Mouse (Mus musculus) right cerebral cortex, postnatal 25 days (tissue): ENCODE results near the gene Tuba1c.

ENCODE experiments used
- DNase-seq: peaks from one replicate; pipeline ENCODE4 v3.0.0; 2022

Gene Tuba1c

DNA sequence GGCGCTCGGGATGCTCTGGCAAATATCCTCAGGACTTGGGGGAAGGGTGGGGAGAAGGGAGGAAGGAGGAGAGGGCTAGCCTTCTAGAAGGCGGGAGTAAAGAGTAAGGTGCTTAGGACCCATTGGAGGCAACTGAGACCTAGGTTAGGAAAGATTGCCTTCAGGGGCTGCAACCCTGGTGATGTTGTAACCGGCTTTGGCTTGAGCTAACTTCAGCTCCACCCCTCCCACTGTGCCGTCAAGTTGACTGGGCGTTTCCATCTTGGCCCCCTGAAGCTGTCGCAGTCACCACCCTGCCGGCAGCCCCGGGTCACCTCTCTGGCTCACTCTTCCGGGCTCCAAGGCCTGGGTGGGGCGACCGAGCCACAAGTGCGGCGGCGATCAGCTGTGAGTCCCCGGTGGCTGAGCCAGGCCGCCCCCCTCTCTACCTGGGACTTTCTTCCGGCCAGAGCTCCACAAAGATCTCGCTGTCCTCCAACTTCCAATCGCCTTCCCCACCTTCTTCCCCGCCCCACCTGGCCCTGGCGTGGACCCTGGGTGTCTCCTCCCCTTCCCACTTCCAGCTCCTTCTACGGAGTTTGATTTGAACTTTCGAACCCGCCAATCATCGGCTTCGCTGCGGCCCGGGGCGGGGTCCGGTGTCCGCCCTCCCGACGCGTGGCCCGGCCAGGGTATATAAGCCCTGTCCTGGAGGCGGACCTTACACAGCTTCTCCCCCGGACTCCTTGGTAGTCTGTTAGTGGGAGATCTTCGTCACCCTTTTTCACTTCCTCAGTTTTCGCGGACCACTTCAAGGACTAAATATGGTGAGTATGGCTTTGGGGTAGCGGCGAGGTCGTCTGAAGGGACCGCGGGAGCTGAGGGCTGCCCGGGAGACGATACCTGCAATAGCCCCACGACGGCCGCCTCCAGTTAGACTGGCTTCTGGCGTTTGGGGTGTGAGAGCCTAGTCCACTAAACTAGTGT is at the start of gene Tuba1c:
Gene Tuba1c, plus strand, starts transcription at position 273 of the 966 bp plus-strand sequence.
- DNase-seq: peak; percentile 28

DNA sequence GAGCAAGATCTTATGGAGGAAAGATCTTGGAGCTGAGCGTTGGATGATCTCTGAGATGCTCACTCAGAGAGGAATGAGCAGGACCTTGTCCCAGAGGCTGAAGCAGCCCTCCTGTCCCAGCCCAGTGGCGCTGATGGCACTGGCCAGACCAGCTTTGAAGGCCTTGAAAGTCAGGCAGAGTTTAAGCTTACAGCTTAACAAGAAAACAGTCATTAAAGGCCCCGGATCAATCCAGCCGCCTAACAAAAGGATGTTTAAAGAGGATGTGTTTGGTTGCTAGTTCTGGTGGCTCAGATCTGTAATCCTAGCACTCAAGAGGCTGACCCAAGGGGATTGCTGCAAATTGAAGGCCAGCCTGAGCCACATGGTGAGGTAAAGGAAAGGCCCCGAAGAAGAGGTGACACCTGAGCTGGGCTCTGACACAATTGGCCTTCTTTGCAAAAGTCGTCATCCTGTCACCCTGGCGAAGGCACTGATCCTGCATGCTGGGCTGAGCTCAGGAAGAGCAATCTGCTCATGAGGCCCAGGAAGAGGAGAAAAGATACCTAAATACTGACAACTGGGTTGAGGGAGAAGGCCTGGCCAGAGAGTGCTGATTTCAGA is 49.6 kb upstream of the Tuba1c start:
- no peak for DNase-seq

DNA sequence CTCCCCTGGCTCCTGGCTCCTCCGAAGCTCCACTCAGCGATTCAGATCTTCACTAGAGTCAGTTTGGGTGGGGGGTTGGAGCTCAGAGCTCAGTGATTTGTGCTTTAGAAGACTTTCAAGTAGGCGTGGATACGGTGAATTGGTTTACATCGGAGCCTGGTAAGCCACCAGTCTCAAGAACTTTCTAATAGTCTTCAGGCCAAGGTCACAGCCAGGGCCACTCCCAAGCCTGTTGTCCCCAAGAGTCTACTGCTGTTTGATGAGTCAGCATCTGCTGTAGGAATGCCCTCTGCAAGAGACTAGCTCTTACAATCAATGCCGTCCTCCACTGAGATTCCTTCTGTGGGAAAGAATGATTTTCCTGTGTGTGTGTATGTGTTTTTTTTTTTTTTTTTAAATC is 47.6 kb upstream of the Tuba1c start:
- no peak for DNase-seq

DNA sequence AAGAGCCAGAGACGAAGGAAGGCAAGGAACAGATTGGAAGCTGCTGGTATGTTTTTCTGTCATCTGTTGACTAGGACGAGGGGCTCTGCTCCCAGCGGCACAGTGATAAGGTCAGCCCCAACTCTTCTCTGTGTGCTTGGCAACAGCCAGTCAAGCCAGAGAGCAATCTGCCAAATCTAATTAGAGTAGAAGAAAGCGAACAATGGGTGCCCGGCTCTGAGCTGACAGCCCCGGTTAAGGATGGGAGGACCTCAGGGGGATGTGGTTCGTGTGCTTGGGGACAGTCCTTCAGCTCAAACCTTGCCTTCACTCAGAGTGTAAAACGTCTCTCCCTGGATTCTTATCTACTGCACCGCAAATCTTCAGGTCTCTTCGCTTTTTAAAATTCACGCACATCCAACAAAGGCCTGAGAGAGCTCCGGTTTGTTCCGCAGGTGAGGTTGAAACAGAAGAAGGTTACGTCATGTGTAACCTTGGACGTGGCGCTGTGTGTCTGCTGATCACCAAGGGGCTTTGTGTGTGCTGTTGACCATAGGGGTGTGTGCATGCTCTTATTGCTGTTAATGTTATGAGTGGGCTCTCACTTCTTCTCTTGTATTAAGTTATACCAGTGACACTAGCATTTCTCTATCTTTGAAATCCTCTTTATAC is 46.1 kb upstream of the Tuba1c start:
- peak; percentile 20 for DNase-seq

DNA sequence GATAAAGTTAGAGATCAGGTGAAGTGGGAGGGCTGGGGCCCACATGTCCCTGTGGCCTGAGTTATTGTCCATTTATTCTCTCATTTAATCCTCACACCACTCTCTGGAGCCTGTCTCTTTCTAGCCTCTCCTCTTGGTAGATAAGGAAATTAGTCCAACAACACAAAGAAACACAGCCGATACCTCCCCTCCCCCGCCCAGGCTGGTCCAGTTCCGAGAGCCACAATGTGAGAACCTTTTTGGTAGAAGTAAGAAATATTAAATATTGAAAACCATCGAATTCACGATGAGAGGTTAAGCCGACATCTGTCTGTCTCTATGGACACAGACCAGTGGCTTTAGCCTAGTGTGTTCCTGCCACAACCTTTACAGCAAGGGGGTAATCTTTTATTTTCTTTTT is 45.0 kb upstream of the Tuba1c start:
- no peak for DNase-seq

DNA sequence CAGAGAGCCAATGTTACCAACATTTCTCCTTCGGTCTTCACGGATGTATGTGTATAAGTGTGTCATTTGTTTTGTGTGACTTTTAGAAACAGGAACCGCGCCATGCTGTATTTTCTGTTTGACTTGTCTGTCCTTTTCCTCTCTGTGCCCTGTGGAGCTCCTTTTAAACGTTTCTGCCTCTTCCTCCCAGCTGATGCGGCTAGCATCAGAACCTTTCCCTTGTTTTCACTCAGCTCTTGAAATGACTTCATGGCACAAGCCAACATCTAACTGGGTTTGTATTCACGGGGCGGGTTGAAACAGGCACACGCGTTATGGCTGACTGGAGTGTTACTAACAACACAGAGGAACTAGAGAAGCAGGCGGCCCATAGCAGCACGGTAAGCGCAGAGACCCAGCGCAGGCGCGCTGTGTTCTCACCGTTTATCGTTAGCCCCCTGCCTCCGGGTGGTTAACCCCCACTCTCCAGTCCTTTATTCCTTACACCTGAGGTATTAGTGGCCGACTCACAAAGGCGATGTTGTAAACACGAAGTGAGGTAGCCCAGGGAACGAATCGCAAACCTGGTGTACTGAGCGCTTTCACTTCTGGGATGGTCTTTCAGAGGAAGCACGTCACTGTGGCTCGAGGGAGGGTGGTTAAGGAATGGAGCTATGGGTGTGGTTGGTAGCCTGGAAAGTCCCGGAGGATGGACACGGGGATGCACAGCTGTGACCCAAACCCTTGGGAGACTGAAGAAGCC is 44.3 kb upstream of the Tuba1c start:
- peak; percentile 81 for DNase-seq

DNA sequence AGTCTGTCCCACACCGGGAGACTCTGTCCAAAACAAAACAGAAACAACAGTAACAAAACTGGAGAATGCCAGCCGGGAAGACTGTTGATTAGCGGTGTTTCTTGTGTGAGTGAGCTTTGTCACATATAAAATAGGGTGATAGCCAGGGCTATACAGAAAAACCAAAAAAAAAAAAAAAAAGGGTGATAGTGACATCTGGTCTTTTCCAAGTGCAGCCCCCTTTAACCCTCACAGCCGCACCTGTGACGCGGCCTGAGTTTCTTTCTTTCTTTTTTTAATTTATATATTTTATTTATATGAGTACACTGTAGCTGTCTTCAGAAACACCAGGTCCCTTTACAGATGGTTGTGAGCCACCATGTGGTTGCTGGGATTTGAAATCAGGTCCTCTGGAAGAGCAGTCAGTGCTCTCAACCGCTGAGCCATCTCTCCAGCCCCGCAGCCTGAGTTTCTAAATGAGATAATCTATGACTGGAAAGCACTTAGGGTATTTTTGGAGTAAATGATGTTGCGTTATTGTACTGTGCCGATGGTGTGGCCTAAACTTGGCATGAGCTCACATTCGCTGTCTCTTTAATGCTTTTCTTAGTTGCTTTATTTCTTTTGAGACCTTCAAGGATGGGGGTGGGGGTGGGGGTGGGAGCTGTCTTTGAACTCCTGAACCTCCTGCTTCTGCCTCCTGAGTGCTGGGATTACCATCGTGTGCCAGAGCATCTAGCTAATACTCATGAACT is 43.5 kb upstream of the Tuba1c start:
- DNase-seq: no peak

DNA sequence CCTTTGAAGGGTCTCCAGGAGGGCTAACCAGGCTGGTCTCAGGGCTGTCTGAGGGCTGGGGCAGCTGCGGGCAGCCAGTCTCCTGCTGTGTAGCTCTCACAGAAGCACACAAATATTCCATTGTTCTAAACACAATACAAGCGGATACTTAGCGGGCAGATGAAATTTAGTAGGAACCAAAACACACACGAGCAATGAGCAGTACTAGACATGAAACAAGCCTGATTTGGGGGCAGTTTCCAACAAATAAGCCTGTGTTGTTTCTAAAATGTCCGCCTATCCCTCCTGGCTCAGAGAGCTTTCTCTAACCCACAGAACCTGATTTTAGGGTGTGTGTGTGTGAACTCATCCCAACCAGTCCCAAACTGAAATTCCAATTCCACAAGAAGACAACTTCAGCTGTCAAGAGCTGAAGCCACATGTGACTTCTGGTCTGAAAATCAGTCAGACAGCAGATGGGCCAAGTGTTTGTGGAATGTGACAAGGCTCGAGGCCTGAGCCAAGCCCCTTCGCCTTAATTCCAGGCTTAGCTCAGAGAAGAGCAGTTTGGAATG is 42.5 kb upstream of the Tuba1c start:
- DNase-seq: no peak

DNA sequence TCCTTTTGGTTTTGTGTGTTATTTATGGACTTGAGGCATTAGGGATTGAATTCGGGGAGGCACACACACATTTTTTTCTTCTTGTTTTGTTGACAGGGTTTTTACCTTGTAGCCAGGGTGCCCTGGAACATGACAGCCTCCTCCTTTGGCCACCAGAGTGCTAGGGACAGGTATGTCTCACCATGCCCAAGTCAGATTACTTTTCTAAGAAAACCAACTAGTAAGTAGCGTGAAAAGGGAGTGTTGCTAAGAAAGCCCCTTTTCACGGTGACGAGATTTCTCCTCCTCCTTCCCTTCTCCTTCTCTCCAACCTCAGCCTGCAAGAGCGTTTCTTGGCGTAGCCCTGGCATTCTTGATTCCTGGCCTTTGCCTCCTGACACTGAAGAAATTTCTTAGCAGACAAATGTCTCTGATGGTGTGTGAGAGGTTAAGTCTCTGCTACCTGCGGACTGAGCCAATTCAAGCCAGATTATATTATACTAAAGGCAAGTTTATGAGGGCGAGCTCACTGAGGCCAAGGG is 42.0 kb upstream of the Tuba1c start:
- DNase-seq: no peak

DNA sequence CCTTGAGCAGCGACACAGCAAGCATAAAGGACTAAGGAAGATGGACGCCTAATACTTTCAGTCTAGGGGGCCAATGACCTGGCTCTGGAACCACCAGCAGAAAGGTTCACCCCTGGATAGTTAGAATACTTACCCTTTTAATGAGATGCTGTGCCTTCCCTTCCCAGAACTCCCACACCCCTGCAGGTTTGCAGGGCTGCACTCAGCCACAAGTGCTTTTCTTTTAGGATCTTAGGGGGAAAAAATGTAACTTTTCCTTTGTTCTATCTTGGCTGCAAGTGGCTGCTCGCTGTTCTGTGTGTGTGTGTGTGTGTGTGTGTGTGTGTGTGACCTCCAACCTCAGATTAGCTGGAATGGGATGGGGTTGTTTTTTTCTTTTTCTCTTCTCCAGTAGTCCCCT is 40.9 kb upstream of the Tuba1c start:
- DNase-seq: no peak

DNA sequence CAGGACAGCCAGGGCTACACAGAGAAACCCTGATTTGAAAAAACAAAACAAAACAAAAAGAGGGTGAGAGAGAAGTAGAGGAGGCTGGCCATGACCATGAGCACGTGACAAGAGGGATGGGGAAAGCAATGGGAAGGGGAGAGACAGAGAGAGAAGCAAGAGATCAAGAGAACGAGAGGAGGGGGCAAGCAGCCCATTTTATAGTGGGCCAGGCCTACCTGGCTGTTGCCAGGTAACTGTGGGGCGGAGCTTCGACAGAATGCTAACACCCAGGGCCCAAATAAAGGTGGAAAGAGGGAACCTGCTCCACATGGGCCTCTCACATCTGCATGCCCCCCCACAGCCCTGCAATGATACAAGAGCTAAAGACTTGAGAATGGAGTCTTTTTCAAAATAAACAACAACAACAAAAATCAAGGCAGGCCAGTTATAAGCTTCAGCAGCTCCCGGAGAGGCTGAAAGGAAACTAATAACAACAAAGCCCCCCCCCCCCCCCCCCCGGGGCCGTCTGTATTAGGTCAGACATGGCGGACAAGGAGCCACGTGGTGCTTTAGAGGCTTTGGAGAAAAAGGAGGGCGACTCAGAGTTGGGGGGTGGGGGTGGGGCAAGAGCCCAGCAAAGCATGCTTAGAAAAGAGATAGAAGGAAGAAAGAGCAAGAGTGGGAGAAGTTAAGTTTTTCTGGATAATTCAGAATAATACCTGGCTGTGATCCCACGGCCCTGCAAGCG is 39.8 kb upstream of the Tuba1c start:
- no peak for DNase-seq

DNA sequence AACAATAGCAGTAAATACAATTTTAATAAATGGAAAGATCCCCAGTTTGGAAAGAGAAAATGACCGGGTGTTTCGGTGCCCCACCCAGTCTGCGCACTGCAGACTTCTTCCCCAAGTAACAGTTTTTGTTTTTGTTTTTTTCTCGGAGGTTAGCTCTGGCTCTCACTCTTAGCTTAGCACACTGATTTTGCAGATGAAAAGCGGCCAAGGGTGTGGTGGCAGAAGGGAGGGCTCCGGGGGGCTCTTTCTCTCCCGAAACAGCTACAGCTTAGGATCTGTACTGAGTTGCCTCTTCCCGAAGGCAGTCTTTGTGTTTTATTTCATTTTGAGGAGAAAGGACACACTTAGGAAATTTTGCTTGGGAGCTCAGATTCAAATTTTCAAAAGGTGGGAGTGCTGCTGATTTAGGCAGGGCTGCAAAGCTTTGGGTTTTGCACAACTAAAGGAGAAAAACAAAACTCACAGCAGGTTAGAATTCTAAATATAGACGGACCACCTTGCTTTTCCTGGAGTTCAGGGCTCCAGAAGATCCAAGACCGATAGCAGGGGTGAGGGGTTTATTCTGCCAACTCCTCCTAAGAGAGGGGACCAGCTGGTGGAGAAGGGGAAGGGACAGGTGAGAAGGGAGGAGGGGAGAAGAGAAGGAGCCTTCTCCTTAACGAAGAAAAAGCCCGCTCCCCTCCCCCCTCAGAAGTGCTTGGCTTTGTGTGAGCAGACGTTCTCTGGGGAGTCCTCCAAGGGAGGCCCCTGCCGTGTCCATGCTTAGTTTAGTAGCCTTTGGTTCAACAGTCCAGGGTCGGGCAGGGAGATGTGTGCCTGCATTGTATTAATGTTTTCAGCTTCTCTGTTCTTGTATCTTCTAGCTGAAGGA is 38.8 kb upstream of the Tuba1c start:
- no peak for DNase-seq

DNA sequence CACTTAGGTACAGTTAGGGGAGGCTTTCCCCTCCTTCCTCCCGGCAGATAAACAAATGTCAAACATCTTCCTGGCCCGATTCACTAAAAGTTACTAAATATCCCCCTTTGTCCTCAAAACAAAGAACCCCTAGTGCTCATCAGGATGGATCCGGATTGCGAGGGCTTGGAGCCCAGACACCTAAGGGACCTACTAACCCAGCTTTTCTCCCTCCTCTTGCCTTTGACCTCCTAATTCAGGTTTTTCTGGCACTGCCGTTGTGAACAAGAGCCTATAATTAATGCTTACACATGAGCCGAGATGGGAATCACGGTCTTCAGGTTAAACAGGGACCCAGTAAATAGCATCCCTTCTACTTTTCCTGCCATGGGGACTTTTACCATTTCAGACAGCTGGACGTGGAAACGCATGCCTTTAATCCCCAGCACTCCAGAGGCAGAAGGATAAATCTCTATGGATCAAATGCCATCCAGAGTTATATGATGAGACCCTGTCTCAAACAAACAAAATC is 38.1 kb upstream of the Tuba1c start:
- no peak for DNase-seq

DNA sequence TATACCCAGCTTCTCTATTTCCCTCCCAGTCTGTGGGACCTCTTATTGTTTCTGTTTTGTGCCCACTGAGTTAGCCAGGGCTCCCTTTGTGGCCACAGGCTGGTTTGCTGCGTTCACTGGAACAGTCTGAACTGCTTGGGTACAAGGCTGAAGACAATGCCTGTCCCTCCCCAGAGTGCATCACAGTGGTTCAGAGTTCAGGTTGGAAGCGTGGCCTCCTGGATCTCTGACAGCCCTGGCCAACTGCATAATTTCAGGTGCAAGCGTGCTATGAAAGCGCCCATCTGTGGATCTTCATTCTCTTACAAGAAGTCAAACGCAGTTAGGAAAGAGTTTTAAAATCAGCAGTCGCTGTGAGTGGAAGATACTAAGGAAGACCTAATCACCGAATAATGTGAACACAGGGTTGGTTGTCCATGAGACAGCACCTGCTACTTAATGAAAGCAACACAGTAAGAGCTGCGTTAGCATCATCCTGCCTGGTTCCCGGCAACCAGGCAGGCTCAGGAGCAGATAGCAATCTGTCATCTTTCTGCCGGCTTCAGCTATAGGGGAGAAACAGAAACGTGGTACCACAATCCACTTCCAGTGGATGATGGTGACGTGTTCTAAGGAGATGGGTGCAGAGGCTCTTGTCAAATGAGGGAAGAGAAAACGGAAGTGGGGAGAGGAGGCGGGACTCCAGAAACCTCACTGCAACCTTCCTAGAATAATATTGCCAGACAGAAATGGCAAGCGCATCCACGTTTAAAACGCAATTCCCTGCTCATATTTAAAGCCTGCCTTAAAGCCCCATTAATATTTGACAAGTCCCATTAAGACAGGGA is 37.4 kb upstream of the Tuba1c start:
- peak; percentile 70 for DNase-seq

DNA sequence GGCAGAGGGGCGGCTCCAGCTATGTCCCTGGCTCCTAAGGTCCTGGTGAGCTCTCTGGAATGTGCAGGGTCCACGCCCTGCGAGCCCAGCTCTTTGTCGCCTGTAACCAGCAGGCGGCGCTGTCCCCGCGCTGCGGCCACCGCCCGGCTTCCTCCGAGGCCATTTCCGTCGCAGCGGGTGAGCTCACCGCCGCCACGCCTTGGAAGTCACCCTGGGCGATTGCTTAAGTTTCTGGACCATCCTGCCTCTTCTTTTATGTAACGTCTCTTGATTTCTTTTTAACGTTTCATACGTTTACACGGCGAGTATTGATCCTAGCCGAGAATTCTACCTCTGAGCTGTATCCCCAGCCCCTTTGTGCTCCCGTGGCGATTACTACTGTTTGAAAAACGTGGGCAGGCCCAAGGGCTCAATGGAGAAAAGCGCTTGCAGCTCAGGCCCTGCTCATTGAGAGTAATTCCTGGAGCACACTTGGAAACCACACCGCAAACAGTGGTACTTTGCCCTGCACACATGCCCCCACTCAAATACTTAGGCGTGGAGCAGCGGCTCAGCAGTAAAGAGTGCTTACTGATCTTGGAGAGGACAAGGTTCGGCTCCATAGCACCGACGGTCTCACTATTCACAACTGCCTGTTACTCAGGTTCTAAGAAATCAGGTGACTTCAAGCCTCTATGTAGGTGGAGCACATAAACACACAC is 36.4 kb upstream of the Tuba1c start:
- peak; percentile 95 for DNase-seq

DNA sequence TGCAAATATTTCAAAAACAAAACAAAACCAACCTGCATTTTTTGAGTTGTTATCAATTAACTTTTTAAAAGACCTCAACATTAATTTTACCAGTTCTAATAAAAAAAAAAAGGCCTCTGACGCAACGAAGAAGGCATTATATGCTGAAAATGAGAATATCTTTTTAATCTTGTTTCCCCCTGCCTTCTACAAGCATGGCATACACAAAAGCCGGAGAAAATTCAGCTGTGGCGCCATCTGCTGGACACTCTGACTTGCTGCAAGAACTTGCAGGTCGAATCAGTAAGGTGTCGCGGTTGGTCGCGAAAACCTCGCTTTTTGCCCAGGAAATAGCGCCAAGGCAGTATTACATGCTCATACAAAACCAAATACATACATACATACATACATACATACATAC is 35.8 kb upstream of the Tuba1c start:
- peak; percentile 72 for DNase-seq

DNA sequence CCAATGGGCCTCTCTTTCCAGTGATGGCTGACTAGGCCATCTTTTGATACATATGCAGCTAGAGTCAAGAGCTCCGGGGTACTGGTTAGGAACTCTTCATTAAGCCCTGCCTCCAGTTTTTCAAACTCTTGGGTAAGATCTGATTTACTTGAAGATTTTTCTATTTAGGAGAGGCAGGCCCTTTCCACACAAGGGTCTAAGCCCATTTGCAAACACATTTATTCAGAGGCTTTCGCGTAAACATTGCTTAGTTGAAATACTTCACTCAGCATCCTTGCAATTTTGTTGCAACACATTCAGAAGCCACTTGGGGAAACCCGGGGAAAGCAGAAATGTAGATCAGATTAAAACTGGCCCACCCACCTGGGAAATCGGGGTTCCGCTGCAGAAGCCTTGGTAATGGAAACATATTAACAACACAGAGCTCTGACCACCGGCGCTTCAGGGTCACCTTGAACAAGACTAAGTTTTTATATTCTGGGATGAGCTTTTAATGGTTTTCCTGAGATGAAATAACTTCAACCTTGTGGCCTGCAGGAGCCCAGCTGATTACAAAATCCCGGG is 34.7 kb upstream of the Tuba1c start:
- no peak for DNase-seq

DNA sequence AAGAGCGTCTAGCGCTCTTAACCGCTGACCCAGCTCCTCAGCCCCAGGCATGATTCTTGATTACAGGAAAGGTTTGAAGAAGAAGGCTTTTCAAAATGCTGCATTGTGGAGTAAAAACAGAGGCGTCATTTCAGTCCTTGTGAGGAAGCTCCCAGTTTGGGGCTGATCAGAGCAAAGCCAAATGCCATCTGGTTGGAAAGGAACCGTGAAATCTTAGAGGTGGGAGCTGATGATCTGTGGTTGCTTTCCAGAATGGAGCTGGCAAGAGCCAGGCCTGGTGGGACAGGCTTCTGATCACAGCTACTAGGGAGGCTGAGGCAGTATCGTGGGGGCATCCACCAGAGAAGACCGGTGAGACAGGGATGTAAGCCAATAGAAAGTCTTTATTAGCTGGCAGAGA is 32.9 kb upstream of the Tuba1c start:
- no peak for DNase-seq
